Mouse (Mus musculus) left cerebral cortex, adult 8-10 months (tissue): ENCODE results near the gene Acp7. TPM values are rescaled to one million over a fixed set of nuclear protein-coding genes. Genes with fewer than 3 reads are reported as not detected.

Experiments
- DNase-seq, 2 experiments: peaks; one replicate each; pipeline ENCODE4 v3.0.0; 2022; ENCODE audit warnings: low spot score in 2 of 2
- microRNA-seq, 2 experiments: library from miRNA; unstranded; fragments of <30 nt; microRNA quantifications; one replicate each; pipeline ENCODE4 v1.2.0; 2022
- total RNA-seq, 4 experiments: library from RNA; stranded (reverse); gene quantifications; 2 replicates each; pipeline ENCODE4 v1.2.4; 2022

The Acp7 gene
- total RNA-seq, 4 experiments from 2014 or later, result 1.5 to 2.8 (median 2.1) TPM

DNA sequence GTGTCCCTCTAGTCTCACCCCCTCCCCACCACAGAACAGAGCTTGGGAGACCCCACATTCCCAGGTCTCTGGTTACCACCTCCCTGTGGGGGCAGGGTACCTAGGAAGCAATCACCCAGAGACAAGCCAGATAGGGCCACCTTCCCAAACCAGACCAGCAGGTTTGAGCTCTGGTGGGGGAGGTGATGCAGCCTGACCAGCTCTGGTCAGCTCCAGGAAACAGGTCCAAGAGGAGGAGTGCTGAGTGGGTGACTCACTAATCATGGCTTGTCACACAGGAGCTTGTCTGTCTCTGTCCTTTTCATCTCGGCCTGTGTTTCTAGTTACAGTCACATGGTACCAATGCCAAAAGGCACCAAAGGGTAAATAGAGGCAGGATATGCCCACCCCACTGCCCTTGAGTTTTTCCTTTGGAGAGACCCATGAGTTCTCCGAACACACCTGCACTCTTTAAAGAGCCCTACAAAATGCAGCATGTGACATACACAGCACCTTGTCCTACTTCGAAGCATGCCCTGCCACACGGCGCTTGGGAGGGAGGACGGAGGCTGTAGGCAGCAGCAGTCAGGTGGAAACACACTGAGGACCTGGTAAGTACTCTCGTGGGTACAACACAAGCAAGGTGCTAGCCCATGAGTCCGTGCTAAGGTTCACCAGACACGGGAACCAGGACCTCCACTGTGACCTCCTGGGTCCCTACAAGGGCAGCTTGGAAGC lies 53.1 kb downstream of the Acp7 start:
- no peak for DNase-seq

DNA sequence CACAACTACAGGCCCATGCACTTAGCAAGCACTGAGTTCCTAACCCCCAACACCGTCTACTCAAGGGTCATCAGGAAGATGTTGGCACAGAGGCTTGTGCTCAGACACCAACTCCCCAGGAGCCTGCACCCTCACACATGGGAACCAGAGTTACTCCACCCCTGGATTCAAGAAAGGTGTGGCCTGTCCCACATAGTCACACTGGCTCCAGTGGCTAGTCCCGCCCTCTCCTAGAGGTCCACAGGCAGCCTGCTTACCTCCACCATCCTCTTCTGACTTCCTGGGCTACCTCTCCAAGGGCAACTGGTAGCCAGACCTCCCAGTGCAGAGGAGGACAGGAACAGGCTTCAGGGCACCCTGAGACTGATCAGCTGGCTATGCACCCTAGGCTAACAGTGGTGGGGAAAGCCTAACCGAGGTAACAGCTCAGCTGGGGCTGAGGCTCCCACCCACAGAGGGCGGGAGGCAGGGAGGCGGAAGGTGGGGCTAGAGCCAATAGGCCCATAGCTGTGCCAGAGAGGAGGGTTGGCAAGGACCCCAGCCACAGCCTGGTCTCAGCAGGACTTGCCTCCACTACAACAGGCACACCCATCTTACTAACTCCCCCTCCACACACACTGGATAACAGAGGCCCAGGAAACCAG lies 54.7 kb downstream of the Acp7 start:
- DNase-seq, result no peak

DNA sequence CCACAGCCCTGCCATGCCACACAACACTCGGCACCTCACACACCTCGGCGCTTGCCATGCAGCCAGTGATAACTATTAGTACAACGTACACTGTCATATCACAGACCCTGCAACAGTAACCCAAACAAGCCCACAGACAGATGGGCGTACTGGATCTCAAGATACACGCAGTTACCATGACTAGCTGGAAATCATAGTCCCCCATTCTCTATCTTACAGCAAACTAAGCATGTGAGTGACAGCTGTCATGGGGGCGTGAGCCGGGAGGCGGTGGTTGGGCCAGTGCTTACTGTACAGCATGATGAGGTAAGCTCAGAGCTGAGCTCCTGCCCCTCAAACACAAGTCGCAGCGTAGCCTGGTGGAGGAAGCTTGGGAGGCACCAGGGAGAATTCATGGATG lies 55.5 kb downstream of the Acp7 start:
- DNase-seq, result no peak

DNA sequence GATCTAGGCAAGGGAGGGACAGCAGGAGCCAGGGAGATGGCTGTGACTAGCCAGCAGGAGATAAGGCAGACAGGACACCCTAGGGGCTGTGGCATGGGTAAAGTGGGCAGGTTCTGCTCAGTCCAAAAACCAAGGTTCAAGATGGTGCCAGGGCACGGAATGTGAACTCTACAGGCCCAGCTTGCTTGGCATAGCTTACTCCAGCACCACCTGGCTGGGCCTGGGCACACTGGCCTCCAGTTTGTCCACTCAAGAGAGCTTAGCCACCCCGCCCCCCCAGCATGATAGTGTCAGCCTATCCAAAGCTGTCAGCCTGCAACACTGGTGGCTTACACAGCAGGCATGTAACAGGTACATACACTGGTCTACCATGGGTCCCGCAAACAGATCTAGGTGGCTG lies 57.9 kb downstream of the Acp7 start:
- no peak for DNase-seq

DNA sequence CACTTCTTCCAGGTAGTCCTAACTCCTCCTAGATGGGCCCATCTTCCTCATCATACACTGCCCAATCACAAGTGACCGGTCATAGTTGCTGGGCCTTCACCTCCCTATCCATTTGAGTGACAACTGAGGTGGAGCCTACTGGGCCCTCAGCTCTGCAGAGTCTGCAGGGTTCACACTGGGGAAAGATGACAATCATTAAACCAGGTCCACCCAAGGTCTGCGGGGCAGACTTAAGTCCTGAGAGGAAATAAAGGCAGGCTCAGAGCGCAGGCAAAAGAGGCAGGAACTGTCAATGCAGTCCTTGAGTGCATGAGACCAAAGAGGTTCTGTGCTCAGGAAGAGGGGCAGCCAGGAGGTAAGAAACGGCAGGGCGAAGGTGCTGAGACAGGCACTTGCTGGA lies 58.4 kb downstream of the Acp7 start:
- no peak for DNase-seq

DNA sequence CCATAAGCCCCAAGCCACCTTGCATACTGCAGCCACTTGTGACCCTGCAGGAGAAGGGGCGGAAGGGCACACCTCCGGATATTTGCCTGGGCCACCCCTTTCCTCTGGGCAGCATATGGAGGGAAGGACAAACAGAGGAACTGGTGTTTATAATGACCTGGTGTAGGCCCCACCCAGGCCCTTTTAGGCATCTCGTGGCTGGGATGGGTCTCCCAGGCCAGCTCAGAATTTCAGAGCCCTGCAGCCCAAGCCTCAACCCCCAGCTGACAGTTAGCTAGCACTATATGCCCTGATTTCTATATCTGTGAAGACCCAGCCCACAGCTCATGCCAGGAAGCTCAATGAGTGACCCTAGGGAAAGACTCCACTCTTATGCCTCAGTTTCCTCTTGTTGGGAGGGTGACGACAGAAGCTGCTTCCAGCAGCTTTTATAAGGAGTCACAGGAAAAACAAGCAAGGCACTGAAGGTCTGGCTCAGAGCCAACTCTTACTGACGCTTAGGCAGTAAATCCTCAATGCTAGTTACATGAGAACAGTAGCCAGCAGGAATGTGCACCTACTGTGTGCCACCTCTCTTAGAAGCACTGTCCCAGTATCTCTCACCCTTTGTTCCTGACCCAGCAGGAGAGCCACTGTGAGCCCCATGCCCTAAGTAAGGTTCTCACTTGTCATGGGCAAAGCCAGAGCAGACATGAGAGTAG lies 60.0 kb downstream of the Acp7 start:
- no peak for DNase-seq

DNA sequence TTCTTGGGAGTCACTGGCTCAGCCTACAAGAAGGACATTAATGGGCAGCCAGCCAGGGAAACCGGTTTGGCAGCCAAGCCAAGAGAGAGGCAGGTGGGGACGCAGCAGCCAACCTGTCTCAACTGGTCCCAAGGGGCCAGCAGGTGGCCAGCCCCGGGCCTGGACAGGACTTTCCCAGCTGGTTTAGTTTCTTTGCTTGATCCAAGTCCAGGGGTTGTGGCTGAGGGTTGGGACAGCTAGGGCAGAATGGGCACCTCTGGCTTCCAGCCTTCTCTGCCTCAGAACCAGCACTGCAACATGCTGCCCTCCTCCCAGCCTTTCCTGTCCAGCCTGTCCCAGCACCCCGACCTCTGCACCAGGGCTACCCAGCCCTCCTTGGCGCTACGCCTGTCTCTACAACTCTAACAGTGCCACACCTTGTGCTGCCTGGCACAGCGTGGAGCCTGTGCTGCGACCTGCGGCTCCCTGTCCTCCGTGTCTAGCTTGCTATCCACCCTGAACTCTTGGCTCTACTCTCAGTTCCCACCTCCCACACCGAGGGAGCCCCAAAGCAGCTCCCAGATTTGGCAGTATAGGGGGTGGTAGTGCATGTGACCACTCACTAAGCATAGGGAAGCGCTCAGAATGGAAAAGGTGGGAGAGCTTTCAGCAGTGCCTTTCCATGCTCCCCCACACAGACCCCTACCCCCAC lies 60.7 kb downstream of the Acp7 start:
- DNase-seq, result no peak

DNA sequence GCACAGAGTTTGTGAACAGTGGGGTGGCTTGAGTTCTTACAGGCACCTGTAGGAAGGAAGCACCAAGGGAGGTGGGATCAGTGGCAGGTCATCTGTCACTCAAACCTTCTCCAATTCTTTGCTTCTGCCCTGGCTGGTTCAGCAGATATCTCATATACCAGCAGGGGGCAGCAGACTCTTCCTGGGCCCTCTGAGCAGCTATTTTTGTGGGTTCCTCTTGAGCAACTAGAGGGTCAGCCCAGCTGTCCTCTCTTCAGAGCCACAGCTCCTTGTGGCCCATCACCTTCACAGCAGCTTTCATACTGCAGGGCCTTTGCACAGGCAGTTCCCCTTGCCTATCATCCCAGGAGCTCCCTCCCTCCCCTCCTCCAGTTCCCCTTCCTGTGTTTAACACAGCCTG lies 62.9 kb downstream of the Acp7 start:
- DNase-seq, result no peak

DNA sequence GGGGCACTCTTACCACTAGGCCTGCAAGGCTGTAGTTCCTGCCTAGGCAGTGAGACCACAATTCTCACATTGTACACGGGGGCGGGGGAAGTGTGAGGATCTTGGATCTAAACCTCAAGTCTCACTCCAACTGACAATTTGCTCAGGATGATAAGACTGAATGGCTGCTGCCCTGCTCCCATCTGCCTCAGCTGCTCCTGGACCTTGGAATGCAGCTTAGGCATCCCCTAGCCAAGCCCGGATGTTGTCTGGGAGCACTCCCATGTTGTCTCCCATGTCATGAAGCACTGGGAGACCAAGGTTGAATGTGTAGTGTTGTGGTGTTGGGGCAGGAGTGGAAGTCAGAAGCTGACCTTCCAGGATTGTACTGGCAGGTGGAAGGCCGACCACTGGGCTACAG lies 63.6 kb downstream of the Acp7 start:
- DNase-seq, result no peak

DNA sequence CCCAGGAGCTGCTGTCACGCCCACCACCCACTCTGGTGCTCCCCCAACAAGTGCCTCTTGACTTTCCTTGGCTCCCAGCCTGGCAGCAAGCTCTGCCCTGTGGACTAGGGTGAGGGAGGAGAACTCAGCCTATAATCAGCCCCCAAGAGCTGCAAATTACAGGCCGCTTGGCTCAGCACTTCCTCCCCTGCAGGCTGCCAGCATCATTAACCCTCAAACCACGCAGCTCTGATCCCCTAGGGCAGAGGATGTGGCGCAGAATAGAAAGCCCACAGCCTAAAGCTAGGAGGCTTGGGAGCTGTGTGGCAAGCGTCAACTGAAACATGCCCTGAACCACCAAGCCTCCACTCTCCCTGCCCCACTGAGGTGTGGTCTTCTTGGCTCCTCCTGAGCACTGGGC lies 65.7 kb downstream of the Acp7 start:
- no peak for DNase-seq

DNA sequence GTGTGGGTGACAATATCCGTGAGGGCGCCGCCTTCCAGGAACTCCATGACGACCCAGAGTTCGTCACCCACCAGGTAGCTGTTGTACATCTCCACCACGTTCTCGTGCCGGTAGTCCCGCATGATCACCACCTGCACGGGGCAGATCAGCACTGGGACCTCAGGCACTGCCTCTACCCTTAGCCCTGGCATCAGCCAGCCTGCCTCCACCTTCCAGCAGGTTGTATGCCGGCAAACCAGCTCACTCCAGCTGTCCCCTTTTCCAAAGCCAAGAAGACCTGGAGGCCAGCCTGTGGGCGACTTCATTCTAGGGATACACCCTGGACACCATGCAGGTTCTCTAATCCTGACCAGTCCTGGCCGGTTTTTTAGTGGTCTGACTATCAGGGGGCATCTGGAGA lies 68.2 kb downstream of the Acp7 start:
- DNase-seq, result no peak

DNA sequence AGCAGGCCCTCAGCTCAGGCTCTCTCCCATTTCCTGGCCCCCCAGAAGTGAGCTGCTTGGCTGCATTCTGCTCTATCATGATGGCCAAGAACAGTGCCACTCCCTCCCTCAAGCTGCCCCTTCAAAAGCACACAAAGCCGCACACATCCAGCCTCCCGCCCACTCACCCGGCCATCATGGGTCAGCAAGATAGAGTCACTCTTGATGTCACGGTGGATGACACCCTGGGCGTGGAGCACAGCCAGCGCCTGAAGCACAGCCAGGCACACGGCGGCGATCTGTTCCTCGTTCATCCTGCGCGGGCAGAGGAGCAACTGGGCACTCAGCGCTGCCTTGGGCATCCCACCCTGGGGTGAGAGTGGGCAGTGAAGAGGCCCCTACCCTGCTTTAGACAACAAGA lies 68.8 kb downstream of the Acp7 start:
- no peak for DNase-seq

DNA sequence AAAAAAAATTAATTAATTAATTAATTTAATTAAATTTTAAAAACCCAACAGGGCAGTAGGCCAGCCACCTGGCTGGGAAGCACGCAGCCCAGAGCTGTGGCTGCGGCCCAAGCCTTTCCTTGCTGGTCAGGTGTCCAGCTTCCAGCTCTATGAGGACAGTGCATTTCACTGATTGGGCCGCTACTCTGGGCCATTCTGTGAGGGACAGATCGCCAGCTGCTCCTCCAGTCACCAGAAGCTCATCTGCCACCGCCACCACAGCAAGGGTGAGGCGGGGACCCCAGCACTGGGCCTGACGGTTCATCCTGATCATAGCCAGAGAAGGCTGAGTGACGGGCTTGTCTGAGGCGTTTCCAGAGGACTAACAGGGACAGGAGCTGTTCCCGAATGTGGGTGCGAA lies 69.2 kb downstream of the Acp7 start:
- DNase-seq, result no peak

DNA sequence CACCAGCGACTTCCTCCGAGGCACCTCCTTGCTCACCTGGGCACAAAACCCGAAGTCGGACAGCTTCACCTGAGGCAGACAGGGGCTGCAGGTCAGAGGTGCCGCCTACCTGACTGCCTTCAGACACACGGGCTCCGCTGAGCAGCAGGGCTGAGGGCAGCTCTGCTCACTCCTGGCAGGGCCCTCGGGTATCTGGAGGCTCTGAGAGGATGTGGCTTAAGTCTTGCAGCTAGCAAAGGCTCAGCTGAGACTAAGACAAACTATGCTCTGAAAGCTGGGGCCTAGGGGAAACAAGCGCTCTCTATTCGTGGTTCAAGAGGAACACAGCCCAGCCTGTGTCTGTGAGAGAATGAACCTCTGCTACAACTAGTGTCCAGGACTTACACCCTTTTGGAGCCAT lies 70.3 kb downstream of the Acp7 start:
- no peak for DNase-seq

DNA sequence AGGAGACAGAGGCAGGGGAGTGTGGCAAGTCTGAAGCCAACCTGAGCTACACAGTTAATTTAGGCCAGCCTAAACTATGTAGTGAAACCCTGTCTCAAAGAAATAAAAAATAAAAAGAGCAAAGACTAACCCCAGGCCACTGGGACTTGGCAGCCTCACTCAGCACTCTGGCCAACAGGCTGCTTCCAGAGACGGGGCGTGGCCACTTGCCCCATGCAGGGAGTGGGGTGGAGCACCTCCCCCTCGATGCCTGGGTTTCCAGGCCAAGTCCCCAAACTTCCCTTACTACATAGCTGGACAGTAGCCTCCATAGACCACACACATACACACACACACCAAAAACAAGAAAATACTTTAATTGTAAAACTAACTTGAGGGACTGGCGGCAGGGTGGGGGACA lies 72.6 kb downstream of the Acp7 start:
- DNase-seq, result no peak

DNA sequence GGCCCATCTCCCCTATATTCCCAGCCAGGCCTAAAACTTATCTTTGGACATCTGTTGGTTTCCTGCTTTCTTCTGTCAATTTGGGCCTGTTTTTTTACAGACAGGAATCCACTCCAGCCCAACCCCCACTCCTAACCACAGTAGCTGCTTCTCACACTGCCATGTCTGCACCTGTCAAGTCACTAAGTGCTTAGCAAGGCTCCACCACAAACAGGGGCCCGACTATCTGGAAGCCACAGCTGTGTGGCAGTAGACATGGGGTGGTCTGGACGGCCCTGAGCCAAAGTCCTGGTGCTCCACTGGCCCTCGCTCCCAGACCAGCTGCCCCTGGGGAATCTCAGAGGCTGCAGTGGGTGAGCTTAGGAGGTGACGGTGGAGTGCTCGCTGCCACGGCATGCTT lies 73.4 kb downstream of the Acp7 start:
- DNase-seq, result no peak

Small RNA genes lying within 50 kb of the gene (microRNA-seq; reads per million reads assigned to microRNA genes)
- gene Mir7049, result 0.88 to 2.3 reads per million in 2 experiments

Other genes with a start within 250 kb of the Acp7 start
- 10 to 100 TPM; 13.2 to 17.4 (median 16.3) TPM for gene Med29, start 238.6 kb downstream of the Acp7 start, total RNA-seq
- 10 to 100 TPM; 51.1 to 77.7 (median 63.9) TPM for gene Paf1, start 238.4 kb downstream of the Acp7 start, total RNA-seq
- gene Gmfg, start 193.9 kb downstream of the Acp7 start, total RNA-seq, result 1 to 10 TPM in 2 of 4 experiments, under 1 TPM in 2; 0.38 to 5.7 (median 1.9) TPM
- gene Lrfn1, start 179.4 kb downstream of the Acp7 start, total RNA-seq, result 10 to 100 TPM; 77.6 to 83.2 (median 81.1) TPM
- not detected for gene Ifnl2, start 120.9 kb downstream of the Acp7 start, total RNA-seq
- not detected for gene Ifnl3, start 108.5 kb downstream of the Acp7 start, total RNA-seq
- not detected for gene Sycn, start 90.4 kb downstream of the Acp7 start, total RNA-seq
- gene Nccrp1, start 84.1 kb downstream of the Acp7 start, total RNA-seq, result under 1 TPM in 3 of 4 experiments, not detected in 1; 0.23 to 0.49 (median 0.39) TPM
- 10 to 100 TPM; 58.2 to 70.1 (median 61.7) TPM for gene Samd4b, start 33.2 kb downstream of the Acp7 start, total RNA-seq
- 1 to 10 TPM; 8.4 to 9.0 (median 8.5) TPM for gene Pak4, start 33.1 kb downstream of the Acp7 start, total RNA-seq
- gene Fbxo27, start 61.5 kb upstream of the Acp7 start, total RNA-seq, result 10 to 100 TPM; 18.3 to 20.9 (median 20.4) TPM
- gene Fbxo17, start 85.5 kb upstream of the Acp7 start, total RNA-seq, result 1 to 10 TPM; 1.8 to 4.3 (median 2.8) TPM
- 10 to 100 TPM; 54.2 to 65.8 (median 60.4) TPM for gene Mrps12, start 110.5 kb upstream of the Acp7 start, total RNA-seq
- gene Sars2, start 110.7 kb upstream of the Acp7 start, total RNA-seq, result 10 to 100 TPM; 11.5 to 15.7 (median 13.9) TPM
- gene Ccer2, start 124.8 kb upstream of the Acp7 start, total RNA-seq, result 1 to 10 TPM; 1.7 to 2.8 (median 2.4) TPM
- gene Sirt2, start 135.4 kb upstream of the Acp7 start, total RNA-seq, result 100 to 1,000 TPM; 132 to 145 (median 141) TPM
- gene Nfkbib, start 136.2 kb upstream of the Acp7 start, total RNA-seq, result 10 to 100 TPM; 32.2 to 34.7 (median 33.3) TPM
- gene Rinl, start 157.6 kb upstream of the Acp7 start, total RNA-seq, result 1 to 10 TPM; 2.0 to 4.9 (median 4.1) TPM
- 100 to 1,000 TPM; 433 to 466 (median 453) TPM for gene Hnrnpl, start 177.2 kb upstream of the Acp7 start, total RNA-seq
- 10 to 100 TPM; 57.9 to 68.0 (median 62.2) TPM for gene Ech1, start 193.9 kb upstream of the Acp7 start, total RNA-seq
- 1 to 10 TPM; 1.4 to 3.4 (median 3.0) TPM for gene Lgals4, start 202.5 kb upstream of the Acp7 start, total RNA-seq
- gene Lgals7, start 232.5 kb upstream of the Acp7 start, total RNA-seq, result not detected